Mouse (Mus musculus): ENCODE measurements at regions not wholly inside any gene's neighbourhood (a gene's known extent, or its start where the extent isn't known, plus 50 kb on each side); places are given as distances from the start of the nearest gene placed in this dataset.

GRCm38 (mm10) chr1:125084906-125085305 lies 350.6 kb downstream of the Actr3 start:
- H3K27me3 ChIP-seq (ENCODE audit: poor library complexity, severe bottlenecking): no peaks in the 10 kb centered on the region
- no peak overlapping the region for H3K4me3 ChIP-seq
- no peaks in the 10 kb centered on the region for H3K4me1 ChIP-seq
- no peaks in the 10 kb centered on the region for H3K36me3 ChIP-seq (replicated peaks)
- no peak overlapping the region for H3K27ac ChIP-seq
- 0 out of 2 replicates have a peak, but pooled peaks cover 3% of the 10 kb centered on the region for H3K9me3 ChIP-seq
- no peak for DNase-seq (ENCODE audit: extremely low spot score, low spot score)
- WGBS: 89% methylated on average over 4 of the region's 4 CpGs

DNA sequence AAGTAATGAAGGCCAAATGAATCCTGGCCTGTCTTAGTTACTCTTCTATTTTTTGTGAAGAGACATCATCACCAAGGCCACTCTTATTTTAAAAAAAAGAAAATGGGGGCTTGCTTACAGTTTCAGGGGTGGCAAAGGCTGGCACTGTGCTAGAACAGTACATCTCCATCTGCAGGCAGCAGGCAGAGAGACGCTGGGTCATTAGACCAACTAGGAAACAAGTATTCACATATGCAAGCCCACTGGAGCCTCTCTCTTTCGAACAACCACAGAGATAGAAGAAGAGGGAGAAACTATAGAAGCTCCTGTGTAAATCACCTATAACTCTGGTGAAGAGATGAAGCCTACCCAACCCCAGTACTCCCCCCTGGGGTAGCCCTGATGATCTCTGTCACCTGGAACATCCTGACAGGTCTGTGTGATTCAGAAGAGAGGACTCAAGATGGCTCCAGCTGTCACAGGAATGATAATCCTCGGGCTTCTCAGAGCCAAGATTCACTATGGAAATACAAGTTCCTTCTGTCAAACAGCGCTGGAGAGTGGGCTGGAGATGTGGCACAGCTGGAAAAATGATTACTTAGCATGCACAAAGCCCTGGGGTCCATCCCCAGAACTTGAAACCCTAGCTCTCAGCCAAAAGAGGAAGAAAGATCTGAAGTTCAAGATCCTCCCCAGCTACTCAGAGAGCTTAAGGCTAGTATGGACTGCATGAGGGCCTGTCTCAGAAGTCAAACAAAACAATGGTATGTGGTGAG lies 395.8 kb downstream of the Actr3 start:
- no peak overlapping the region for H3K4me3 ChIP-seq
- H3K4me1 ChIP-seq: no peaks in the 10 kb centered on the region
- no peaks in the 10 kb centered on the region for H3K36me3 ChIP-seq (replicated peaks)
- no peak for DNase-seq (ENCODE audit: extremely low spot score, low spot score)
- H3K27me3 ChIP-seq (ENCODE audit: poor library complexity, severe bottlenecking): no peaks in the 10 kb centered on the region
- H3K27ac ChIP-seq: no peak overlapping the region
- WGBS: 69% methylated on average over 4 of the region's 4 CpGs
- H3K9me3 ChIP-seq: no peaks in the 10 kb centered on the region; the same call in 1 of the 2 replicates

DNA sequence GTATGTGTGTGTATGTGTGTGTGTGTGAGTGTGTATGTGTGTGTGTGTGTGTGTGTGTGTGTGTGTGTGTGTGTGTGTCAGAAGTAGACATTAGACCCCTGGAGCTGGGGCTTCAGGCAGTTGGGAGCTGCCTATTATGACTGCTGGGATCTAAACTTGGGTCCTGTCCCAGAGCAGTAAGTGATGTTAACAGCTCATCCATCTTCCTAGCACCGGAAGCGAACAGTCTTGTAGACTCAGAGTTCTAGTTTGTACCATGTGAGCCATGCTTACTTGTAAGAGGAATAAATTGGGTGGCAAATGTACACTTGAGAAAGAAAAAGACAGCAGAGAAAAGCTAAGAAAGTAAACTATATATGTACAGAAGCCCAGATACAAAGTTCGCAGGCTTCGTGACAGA lies 422.2 kb downstream of the Actr3 start:
- Histone ChIP-seq H3K4me3 (no peak overlapping the region), H3K36me3 (replicated peaks) (no peaks in the 10 kb centered on the region), H3K27ac (no peak overlapping the region), H3K27me3 (ENCODE audit: poor library complexity, severe bottlenecking) (no peaks in the 10 kb centered on the region), H3K9me3 (no peaks in the 10 kb centered on the region), H3K4me1 (no peaks in the 10 kb centered on the region)
- 95% methylated on average over 4 of the region's 4 CpGs for WGBS
- no peak for DNase-seq (ENCODE audit: extremely low spot score, low spot score)

DNA sequence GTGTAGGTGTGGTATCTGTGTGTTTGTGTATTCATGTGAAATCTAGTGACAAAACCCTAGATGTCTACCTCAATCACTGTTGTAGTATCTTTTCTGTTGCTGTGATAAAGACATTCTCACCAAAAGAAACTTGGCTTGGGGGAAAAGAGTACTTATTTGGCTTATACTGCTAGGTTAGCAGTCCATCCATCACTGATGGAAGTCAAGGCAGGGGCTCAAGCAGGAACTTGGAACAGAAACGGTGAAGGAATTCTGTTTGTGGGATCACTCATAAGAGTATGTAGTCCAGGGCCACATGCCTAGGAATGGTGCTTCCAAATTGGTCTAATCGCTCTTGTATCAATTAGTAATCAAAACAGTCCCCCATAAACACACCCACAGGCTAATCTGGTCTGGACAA lies 423.6 kb downstream of the Actr3 start:
- no peak overlapping the region for H3K27ac ChIP-seq
- no peak overlapping the region for H3K4me3 ChIP-seq
- no peaks in the 10 kb centered on the region for H3K27me3 ChIP-seq (ENCODE audit: poor library complexity, severe bottlenecking)
- H3K4me1 ChIP-seq: no peaks in the 10 kb centered on the region
- WGBS: 82% methylated on average over 2 of the region's 2 CpGs
- no peak for DNase-seq (ENCODE audit: extremely low spot score, low spot score)
- H3K36me3 ChIP-seq (replicated peaks): no peaks in the 10 kb centered on the region
- no peaks in the 10 kb centered on the region for H3K9me3 ChIP-seq

- no peak overlapping the region for H3K4me3 ChIP-seq
- no peaks in the 10 kb centered on the region for H3K9me3 ChIP-seq
- 58% methylated on average over 1 of the region's 1 CpGs for WGBS
- H3K4me1 ChIP-seq: no peaks in the 10 kb centered on the region
- DNase-seq (ENCODE audit: extremely low spot score, low spot score): no peak
- no peak overlapping the region for H3K27ac ChIP-seq
- H3K36me3 ChIP-seq (replicated peaks): no peaks in the 10 kb centered on the region
- H3K27me3 ChIP-seq (ENCODE audit: poor library complexity, severe bottlenecking): no peaks in the 10 kb centered on the region
Observed at GRCm38 (mm10) chr1:124997577-124997976, 437.9 kb downstream of the Actr3 start.

- Histone ChIP-seq H3K27me3 (ENCODE audit: poor library complexity, severe bottlenecking) (no peaks in the 10 kb centered on the region), H3K27ac (no peak overlapping the region), H3K36me3 (replicated peaks) (no peaks in the 10 kb centered on the region), H3K9me3 (peaks cover 3% of the 10 kb centered on the region; the same call in 1 of the 2 replicates), H3K4me3 (no peak overlapping the region), H3K4me1 (no peaks in the 10 kb centered on the region)
- DNase-seq (ENCODE audit: extremely low spot score, low spot score): no peak
Observed at GRCm38 (mm10) chr1:124950849-124951248, 484.7 kb downstream of the Actr3 start.

GRCm38 (mm10) chr1:124904373-124904772 lies 531.2 kb downstream of the Actr3 start:
- no peaks in the 10 kb centered on the region for H3K9me3 ChIP-seq
- no peaks in the 10 kb centered on the region for H3K27me3 ChIP-seq (ENCODE audit: poor library complexity, severe bottlenecking)
- no peak overlapping the region for H3K4me3 ChIP-seq
- DNase-seq (ENCODE audit: extremely low spot score, low spot score): no peak
- H3K27ac ChIP-seq: no peak overlapping the region
- H3K36me3 ChIP-seq (replicated peaks): no peaks in the 10 kb centered on the region
- no peaks in the 10 kb centered on the region for H3K4me1 ChIP-seq

DNA sequence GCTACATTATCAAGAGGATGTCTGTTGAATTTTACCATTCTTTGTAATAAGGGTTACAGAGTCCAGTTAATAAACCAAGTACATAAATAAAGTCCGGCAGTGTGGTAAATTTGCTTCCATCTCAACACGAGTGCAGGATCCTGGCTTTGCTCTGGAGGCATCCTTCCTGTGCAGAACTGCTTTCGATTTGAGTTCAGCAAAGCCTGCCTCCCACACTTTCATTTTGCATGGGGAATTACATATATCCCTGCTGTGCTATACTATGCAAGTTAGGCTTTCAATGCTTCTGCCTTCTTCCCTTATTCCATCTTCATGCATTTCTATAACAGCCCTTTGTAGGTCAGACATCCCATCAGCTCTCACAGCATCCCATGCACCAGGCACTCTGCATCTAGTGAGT lies 564.4 kb downstream of the Actr3 start:
- Histone ChIP-seq H3K9me3 (no peaks in the 10 kb centered on the region), H3K4me3 (no peak overlapping the region), H3K4me1 (no peaks in the 10 kb centered on the region), H3K36me3 (replicated peaks) (no peaks in the 10 kb centered on the region), H3K27ac (no peak overlapping the region), H3K27me3 (ENCODE audit: poor library complexity, severe bottlenecking) (no peaks in the 10 kb centered on the region)
- WGBS: 88% methylated on average over 3 of the region's 3 CpGs
- no peak for DNase-seq (ENCODE audit: extremely low spot score, low spot score)

DNA sequence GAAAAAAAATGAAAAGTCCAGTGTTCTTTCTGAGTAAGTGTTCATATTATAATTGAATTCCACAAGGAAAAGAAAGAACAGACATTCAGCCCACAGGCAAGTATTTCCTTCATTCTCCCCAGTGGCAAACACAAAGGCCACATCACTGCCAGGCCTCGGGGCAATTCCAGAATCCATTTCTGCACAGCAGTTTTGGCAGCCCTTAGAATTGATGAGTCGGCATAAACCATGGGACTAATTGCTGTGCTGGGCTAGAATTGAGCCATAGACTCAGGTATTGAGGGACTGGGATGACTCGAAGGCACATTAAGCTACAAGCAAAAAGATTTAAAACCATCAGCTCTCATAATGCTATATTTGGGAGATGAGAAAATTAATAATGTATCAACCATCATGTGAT lies 569.3 kb downstream of the Actr3 start:
- H3K4me1 ChIP-seq: no peaks in the 10 kb centered on the region
- no peaks in the 10 kb centered on the region for H3K9me3 ChIP-seq
- no peaks in the 10 kb centered on the region for H3K36me3 ChIP-seq (replicated peaks)
- no peak for DNase-seq (ENCODE audit: extremely low spot score, low spot score)
- no peak overlapping the region for H3K4me3 ChIP-seq
- no peaks in the 10 kb centered on the region for H3K27me3 ChIP-seq (ENCODE audit: poor library complexity, severe bottlenecking)
- H3K27ac ChIP-seq: no peak overlapping the region
- WGBS: 77% methylated on average over 3 of the region's 3 CpGs

DNA sequence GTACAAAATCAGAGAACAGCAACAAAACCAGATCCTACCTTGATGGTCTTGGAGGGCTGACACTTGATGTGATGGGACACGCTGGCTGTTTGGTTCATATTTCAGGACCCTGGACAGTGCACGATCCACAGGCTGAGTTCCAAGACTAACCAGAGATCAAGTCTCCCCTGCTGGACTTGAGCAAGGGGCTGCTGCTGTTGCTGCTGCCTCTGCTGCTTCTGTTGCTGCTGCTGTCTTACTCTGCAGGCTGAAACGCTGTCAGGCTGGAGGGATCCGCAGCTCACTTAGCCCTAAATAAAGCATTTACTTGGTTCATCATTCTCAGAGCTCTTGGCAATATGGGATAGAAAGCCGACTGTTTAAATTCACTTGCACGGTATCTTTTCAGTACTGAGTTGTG lies 589.8 kb downstream of the Actr3 start:
- Histone ChIP-seq H3K36me3 (replicated peaks) (no peaks in the 10 kb centered on the region), H3K4me1 (no peaks in the 10 kb centered on the region), H3K27ac (no peak overlapping the region), H3K4me3 (no peak overlapping the region), H3K9me3 (no peaks in the 10 kb centered on the region), H3K27me3 (ENCODE audit: poor library complexity, severe bottlenecking) (no peaks in the 10 kb centered on the region)
- WGBS: 56% methylated on average over 6 of the region's 6 CpGs
- DNase-seq (ENCODE audit: extremely low spot score, low spot score): peak; percentile 24

DNA sequence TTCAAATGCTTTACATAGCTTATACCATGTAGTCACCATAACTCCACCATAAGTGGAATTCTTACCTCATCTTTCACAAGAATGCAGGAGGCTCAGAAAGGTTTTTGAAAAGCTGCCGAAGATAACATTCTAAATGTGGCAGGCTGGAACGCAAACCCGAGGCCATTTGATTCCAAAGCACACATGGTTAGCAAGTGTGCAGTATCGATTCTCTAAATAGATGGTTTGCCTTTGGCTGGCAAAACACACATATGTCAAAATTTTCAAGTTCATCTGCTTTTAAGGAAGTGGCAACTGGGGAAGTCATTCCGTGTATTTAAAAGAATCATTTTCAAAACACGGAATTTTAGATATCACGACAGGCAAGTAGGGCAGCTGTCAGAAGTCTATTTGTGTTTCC lies 609.8 kb downstream of the Actr3 start:
- no peak for DNase-seq (ENCODE audit: extremely low spot score, low spot score)
- H3K9me3 ChIP-seq: no peaks in the 10 kb centered on the region
- H3K4me1 ChIP-seq: no peaks in the 10 kb centered on the region
- no peak overlapping the region for H3K27ac ChIP-seq
- no peaks in the 10 kb centered on the region for H3K27me3 ChIP-seq (ENCODE audit: poor library complexity, severe bottlenecking)
- WGBS: 94% methylated on average over 7 of the region's 7 CpGs
- no peak overlapping the region for H3K4me3 ChIP-seq
- no peaks in the 10 kb centered on the region for H3K36me3 ChIP-seq (replicated peaks)

DNA sequence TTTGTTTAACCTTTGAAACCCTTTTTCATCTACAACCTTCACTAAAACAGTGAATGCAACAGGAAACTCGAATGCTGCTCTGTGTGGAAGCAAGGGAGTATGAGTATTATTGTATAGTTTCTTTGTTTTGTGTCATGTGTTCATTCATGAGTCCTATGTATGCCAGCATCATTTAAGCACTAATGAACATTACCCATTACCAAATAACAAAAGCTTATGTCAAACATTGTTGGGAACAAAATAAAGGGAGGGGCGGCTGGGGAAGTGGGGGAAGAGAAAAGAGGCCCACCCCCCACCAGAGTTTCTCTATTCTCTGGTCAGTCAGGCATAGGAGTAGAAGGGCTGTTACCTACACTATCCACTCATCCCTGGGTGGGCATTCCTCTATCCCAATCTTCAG lies 642.5 kb downstream of the Actr3 start:
- no peak for DNase-seq (ENCODE audit: extremely low spot score, low spot score)
- Histone ChIP-seq H3K27me3 (ENCODE audit: poor library complexity, severe bottlenecking) (no peaks in the 10 kb centered on the region), H3K36me3 (replicated peaks) (no peaks in the 10 kb centered on the region), H3K27ac (no peak overlapping the region), H3K4me3 (no peak overlapping the region), H3K4me1 (no peaks in the 10 kb centered on the region), H3K9me3 (no peaks in the 10 kb centered on the region)
- 61% methylated on average over 2 of the region's 2 CpGs for WGBS

GRCm38 (mm10) chr1:124790646-124791045 lies 644.9 kb downstream of the Actr3 start:
- no peaks in the 10 kb centered on the region for H3K27me3 ChIP-seq (ENCODE audit: poor library complexity, severe bottlenecking)
- no peak overlapping the region for H3K4me3 ChIP-seq
- DNase-seq (ENCODE audit: extremely low spot score, low spot score): no peak
- H3K36me3 ChIP-seq (replicated peaks): no peaks in the 10 kb centered on the region
- WGBS: 73% methylated on average over 2 of the region's 2 CpGs
- H3K4me1 ChIP-seq: no peaks in the 10 kb centered on the region
- H3K9me3 ChIP-seq: no peaks in the 10 kb centered on the region
- H3K27ac ChIP-seq: no peak overlapping the region

- H3K9me3 ChIP-seq: no peaks in the 10 kb centered on the region
- 90% methylated on average over 3 of the region's 3 CpGs for WGBS
- H3K27ac ChIP-seq: no peak overlapping the region
- H3K36me3 ChIP-seq (replicated peaks): no peaks in the 10 kb centered on the region
- no peak overlapping the region for H3K4me3 ChIP-seq
- H3K27me3 ChIP-seq (ENCODE audit: poor library complexity, severe bottlenecking): no peaks in the 10 kb centered on the region
- no peak for DNase-seq (ENCODE audit: extremely low spot score, low spot score)
- H3K4me1 ChIP-seq: no peaks in the 10 kb centered on the region
Observed at GRCm38 (mm10) chr1:124790130-124790529, 645.4 kb downstream of the Actr3 start.

All from forebrain, embryonic 10.5 days (tissue).